Mouse (Mus musculus) lung, postnatal 4 days (tissue): Measurements from ENCODE around the gene Ccdc57.
"Not testable (repeated sequence)": the region's sequence is repeated elsewhere in the genome, so short reads cannot be mapped to it uniquely, and the experiment has no call there.

Experiments
- DNase-seq, 2 experiments: peaks; one replicate each; pipeline ENCODE4 v3.0.0; 2021

Ccdc57 gene

GRCm38 (mm10) chr11:120818251-120818650, 114.4 kb downstream of the Ccdc57 start:
- DNase-seq: no peak

- DNase-seq: no peak
Observed at GRCm38 (mm10) chr11:120817358-120817757, 115.3 kb downstream of the Ccdc57 start.

GRCm38 (mm10) chr11:120812068-120812467, 120.6 kb downstream of the Ccdc57 start:
- DNase-seq: no peak

GRCm38 (mm10) chr11:120808010-120808409, 124.7 kb downstream of the Ccdc57 start:
- DNase-seq: no peak

GRCm38 (mm10) chr11:120805375-120806298, 127.0 kb downstream of the Ccdc57 start:
- no peak for DNase-seq

- DNase-seq: no peak
Observed at GRCm38 (mm10) chr11:120804769-120805168, 127.9 kb downstream of the Ccdc57 start.

- no peak for DNase-seq
Observed at GRCm38 (mm10) chr11:120804274-120804673, 128.4 kb downstream of the Ccdc57 start.

- peak; percentile 91 to 93 for DNase-seq
Observed at GRCm38 (mm10) chr11:120800061-120800904, 132.4 kb downstream of the Ccdc57 start.

- peak in 1 of 2 experiments; percentile 24 for DNase-seq
Observed at GRCm38 (mm10) chr11:120799316-120799890, 133.3 kb downstream of the Ccdc57 start.

GRCm38 (mm10) chr11:120798244-120798643, 134.4 kb downstream of the Ccdc57 start:
- no peak for DNase-seq

GRCm38 (mm10) chr11:120796614-120796946, 136.1 kb downstream of the Ccdc57 start:
- DNase-seq: no peak

GRCm38 (mm10) chr11:120795756-120796613, 136.7 kb downstream of the Ccdc57 start, which contains the start of gene Dus1l:
Gene Dus1l, minus strand, starts transcription at chr11:120796403.
- peak; percentile 97 to 99 for DNase-seq

- no peak for DNase-seq
Observed at GRCm38 (mm10) chr11:120792652-120793051, 140.0 kb downstream of the Ccdc57 start.

GRCm38 (mm10) chr11:120789810-120790209, 142.9 kb downstream of the Ccdc57 start:
- DNase-seq: no peak

- DNase-seq: no peak
Observed at GRCm38 (mm10) chr11:120789355-120789754, 143.3 kb downstream of the Ccdc57 start.

- DNase-seq: not testable (repeated sequence)
Observed at GRCm38 (mm10) chr11:120788460-120788859, 144.2 kb downstream of the Ccdc57 start.

GRCm38 (mm10) chr11:120785145-120785544, 147.5 kb downstream of the Ccdc57 start:
- DNase-seq: no peak

GRCm38 (mm10) chr11:120784064-120784791, 148.4 kb downstream of the Ccdc57 start, which contains the start of the genes Rfng and Gps1:
Gene Rfng, minus strand, starts transcription at chr11:120784207.
Gene Gps1, plus strand, starts transcription at chr11:120784272.
- DNase-seq: peak; percentile 87 to 89

- DNase-seq: peak in 1 of 2 experiments; percentile 27
Observed at GRCm38 (mm10) chr11:120783426-120784063, 149.1 kb downstream of the Ccdc57 start.

GRCm38 (mm10) chr11:120781361-120781760, 151.3 kb downstream of the Ccdc57 start:
- not testable (repeated sequence) for DNase-seq

GRCm38 (mm10) chr11:120779876-120780275, 152.8 kb downstream of the Ccdc57 start:
- no peak for DNase-seq
